Mouse (Mus musculus): ENCODE measurements at regions not wholly inside any gene's neighbourhood (a gene's known extent, or its start where the extent isn't known, plus 50 kb on each side); places are given as distances from the start of the nearest gene placed in this dataset.

- no peak for DNase-seq
These were observed 85.7 kb downstream of the 1700001O22Rik start for GRCm38 (mm10) chr2:30717566-30718328.

GRCm38 (mm10) chr2:30716580-30717565 lies 86.6 kb downstream of the 1700001O22Rik start:
- DNase-seq, result no peak

DNA sequence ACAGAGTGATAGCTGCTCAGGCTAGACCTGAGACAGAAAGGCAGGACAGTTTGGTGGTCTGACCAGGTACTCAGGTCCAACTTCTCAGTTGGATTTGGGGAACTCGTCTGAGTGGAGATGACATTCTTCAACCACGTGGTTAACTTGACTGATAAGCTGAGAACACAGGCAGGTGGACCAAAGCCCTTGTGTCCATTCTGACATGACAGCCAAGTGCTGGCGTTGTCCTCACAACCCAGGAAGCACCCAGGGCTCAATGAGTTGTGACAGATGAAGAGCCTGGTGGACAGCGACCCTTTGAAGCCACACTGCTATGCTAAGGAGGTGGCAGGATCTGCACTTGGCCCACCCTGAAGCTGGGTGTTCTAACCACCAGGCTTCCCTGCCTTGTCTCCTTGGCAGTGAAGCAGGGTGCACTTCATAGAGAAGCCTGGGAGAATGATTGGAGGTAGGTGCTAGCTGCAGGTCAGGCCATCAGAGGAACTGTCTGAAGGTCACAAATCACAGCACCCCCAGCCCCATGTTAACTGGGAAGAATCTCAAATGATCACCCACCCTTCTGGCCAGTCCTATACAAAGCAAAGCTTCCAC lies 87.6 kb downstream of the 1700001O22Rik start:
- DNase-seq, result no peak

GRCm38 (mm10) chr2:30713535-30713934 lies 89.9 kb downstream of the 1700001O22Rik start:
- DNase-seq, result no peak

GRCm38 (mm10) chr2:30712841-30713401 lies 90.5 kb downstream of the 1700001O22Rik start:
- DNase-seq, result no peak

- DNase-seq, result peak; percentile 87
These were observed 91.5 kb downstream of the 1700001O22Rik start for GRCm38 (mm10) chr2:30711853-30712498.

DNA sequence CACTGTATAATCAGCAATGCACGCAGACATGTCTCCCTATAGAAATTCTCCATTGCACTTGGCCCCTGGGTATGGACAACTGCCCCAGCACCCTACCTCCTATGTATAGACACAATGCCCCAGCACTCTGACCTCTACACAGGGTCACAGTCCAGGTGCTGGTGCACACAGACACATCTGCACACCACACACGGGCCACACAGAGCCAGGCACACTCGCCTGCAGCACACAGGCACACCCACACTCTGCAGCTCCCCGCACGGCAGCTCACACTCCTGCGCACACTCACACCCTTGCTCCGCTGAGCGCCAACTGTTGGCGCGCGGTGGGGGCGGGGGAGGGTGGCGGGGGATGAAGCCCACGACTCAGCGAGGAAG lies 92.0 kb downstream of the 1700001O22Rik start:
- DNase-seq, result no peak

- no peak for DNase-seq
These were observed 92.6 kb downstream of the 1700001O22Rik start for GRCm38 (mm10) chr2:30710895-30711294.

GRCm38 (mm10) chr2:30709386-30709884 lies 94.0 kb downstream of the 1700001O22Rik start:
- DNase-seq, result no peak

- DNase-seq, result no peak
These were observed 94.6 kb downstream of the 1700001O22Rik start for GRCm38 (mm10) chr2:30708762-30709385.

DNA sequence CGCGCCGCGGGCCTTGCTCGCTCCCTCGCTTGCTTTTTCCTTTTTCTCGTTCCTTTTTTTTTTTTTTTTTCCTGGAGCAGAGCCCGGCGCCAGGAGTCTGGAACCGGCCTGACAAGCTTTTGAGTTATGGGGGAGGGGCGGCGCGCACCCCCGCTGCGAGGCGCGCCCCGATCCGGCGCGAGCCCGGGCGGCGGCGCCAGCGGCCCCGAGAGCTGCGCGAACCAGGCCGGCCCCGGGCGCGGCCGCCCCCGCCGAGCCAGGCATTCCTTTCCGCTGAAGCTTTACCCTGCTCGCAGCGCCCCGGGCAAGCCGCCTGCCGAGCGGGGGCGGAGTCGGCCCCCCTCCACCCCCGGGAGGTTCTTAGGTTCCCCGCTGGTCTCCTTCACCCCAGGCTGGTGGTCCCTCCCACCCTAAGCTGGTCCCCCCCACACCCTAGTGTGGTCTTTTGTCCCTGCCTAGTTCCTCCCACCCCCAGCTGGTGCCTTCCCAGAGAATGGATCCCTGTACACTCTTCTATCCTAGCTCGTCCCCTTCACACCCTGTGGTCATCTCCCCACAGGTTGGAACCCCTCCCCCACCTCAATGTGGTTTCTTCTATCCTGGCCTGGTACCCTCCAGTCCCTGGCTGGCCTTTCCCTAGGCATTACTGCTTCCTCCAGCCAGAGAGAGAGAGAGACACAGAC lies 95.3 kb downstream of the 1700001O22Rik start:
- DNase-seq, result peak; percentile 85

- DNase-seq, result peak; percentile 62
These were observed 96.1 kb downstream of the 1700001O22Rik start for GRCm38 (mm10) chr2:30707099-30708000.

- no peak for DNase-seq
These were observed 97.4 kb downstream of the 1700001O22Rik start for GRCm38 (mm10) chr2:30706036-30706435.

GRCm38 (mm10) chr2:30703308-30703707 lies 100.2 kb downstream of the 1700001O22Rik start:
- no peak for DNase-seq

DNA sequence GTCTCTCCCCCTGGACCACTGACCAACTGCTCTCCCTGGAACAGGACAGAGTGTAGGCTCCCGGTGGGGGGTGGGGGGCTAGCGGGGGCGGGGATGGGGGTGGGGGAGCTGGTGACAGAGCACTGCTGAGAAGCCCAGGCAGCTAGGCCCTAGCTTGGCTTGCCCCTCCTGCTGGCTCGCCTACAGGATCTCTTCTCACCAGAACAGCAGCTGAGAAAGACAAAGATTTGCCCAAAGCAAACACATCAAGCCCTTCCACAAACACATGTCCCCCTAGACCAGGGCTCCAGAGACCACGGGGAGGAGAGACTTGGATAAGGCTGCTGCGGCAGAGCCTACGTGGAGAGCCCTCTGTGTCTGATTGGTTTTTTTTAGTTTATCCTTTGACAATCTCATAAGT lies 100.8 kb downstream of the 1700001O22Rik start:
- DNase-seq, result no peak

DNA sequence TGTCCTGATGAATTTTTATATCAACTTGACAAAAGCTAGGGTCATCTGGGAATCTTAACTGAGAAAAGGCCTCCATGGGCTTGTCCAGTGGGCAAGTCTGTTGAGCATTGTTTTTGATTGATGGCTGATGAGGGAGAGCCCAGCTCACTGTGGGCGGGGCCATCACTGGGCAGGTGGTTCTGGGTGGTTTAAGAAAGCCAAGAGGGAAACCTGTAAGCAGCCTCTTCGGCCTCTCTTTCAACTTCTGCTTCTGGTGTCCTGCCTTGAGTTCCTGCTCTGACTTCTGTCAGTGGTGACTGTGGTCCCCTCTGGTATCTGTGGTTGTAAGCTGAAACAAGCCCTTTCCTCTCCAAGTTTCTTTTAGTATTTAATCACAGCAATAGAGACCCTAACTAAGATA lies 102.6 kb downstream of the 1700001O22Rik start:
- DNase-seq, result no peak

DNA sequence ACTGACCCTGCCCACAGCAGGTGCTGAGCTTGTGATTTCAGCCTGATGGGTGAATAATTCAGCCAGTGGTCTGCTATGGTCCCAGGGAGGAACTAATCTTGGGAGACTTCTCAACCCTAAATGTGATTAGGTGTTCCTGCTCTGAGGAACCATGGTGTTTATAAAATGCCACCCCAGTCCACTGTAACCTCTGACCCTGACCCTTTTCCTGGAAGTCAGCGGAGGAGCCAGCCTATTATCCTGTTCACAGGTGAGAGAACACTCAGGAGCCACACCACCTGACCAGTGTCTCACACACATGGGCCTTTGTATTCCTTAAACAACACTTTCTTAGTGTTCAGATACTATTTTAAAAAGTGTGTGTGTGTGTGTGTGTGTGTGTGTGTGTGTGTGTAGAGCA lies 103.0 kb downstream of the 1700001O22Rik start:
- DNase-seq, result no peak

GRCm38 (mm10) chr2:30699797-30700454 lies 103.5 kb downstream of the 1700001O22Rik start:
- peak; percentile 67 for DNase-seq

Measured in gastrocnemius, postnatal 10 days (tissue).